Mouse (Mus musculus) stomach, embryonic 15.5 days (tissue): Measurements from ENCODE around the gene Ttll11. TPM values are rescaled to one million over a fixed set of nuclear protein-coding genes. Genes with fewer than 3 reads are reported as not detected.

ENCODE experiments used
- ATAC-seq: fragments of 200-750 bp; cut with Nextera tagmentation; 2 replicates; pipeline ENCODE4 v1.8.0; 2017; ENCODE audit warnings: low read depth, moderate number of reproducible peaks, moderate TSS enrichment; ENCODE audit not compliant: insufficient read depth, low FRiP score
- H3K27ac ChIP-seq: fragments of 300-500 bp; sonication (generic); 2 replicates; pipeline ENCODE4 v1.5.1; 2015; ENCODE audit warnings: mild to moderate bottlenecking, inconsistent platforms
- H3K27me3 ChIP-seq: fragments of 300-500 bp; sonication (generic); replicated peaks from 2 replicates; pipeline ENCODE4 v1.6.1; 2015; ENCODE audit warnings: inconsistent platforms
- H3K36me3 ChIP-seq: fragments of 300-500 bp; sonication (generic); 2 replicates; pipeline ENCODE4 v1.6.1; 2015; ENCODE audit warnings: inconsistent platforms
- H3K4me1 ChIP-seq: fragments of 300-500 bp; sonication (generic); 2 replicates; pipeline ENCODE4 v1.6.1; 2015; ENCODE audit warnings: inconsistent platforms
- H3K4me2 ChIP-seq: fragments of 300-500 bp; sonication (generic); 2 replicates; pipeline ENCODE4 v1.6.1; 2015; ENCODE audit warnings: mild to moderate bottlenecking, inconsistent platforms
- H3K4me3 ChIP-seq: fragments of 300-500 bp; sonication (generic); replicated peaks from 2 replicates; pipeline ENCODE4 v1.5.1; 2015; ENCODE audit warnings: inconsistent platforms
- H3K9ac ChIP-seq: fragments of 300-500 bp; sonication (generic); 2 replicates; pipeline ENCODE4 v1.6.1; 2015; ENCODE audit warnings: inconsistent platforms
- H3K9me3 ChIP-seq: fragments of 300-500 bp; sonication (generic); 2 replicates; pipeline ENCODE4 v1.6.1; 2016; ENCODE audit warnings: inconsistent platforms
- WGBS: fragments of 180-500 bp; shearing (Covaris S2); methylation state at CpG from one replicate; pipeline ENCODE4 v1.1.7; 2015; 5-methylcytosine and 5-hydroxymethylcytosine counted together
- polyA plus RNA-seq: library from polyadenylated mRNA; unstranded; fragments of >200 nt; fragmentation: Nextera tagmentation; extraction: Ambion mirVana; gene quantifications from 2 replicates; pipeline ENCODE4 v1.2.1, GENCODE M21; 2015

Ttll11 gene
- polyA plus RNA-seq, 1 experiment from 2014 or later = 0.65 TPM

GRCm38 (mm10) chr2:35963280-35963679 lies 16.4 kb downstream of the Ttll11 start:
- H3K4me2 ChIP-seq = no peak overlapping the region
- no peak overlapping the region for H3K9ac ChIP-seq
- ATAC-seq = no peak
- 76% methylated on average over 2 of the region's 2 CpGs for WGBS
- H3K27me3 ChIP-seq = 0 out of 2 replicates have a peak, but pooled peaks cover 3% of the 10 kb centered on the region
- no peaks in the 10 kb centered on the region for H3K4me1 ChIP-seq
- no peaks in the 10 kb centered on the region for H3K9me3 ChIP-seq
- no peak overlapping the region for H3K27ac ChIP-seq
- H3K36me3 ChIP-seq = no peaks in the 10 kb centered on the region
- H3K4me3 ChIP-seq = no peak overlapping the region

GRCm38 (mm10) chr2:35961593-35962127 lies 18.1 kb downstream of the Ttll11 start:
- Histone ChIP-seq H3K4me2 (no peak overlapping the region), H3K4me3 (no peak overlapping the region), H3K27ac (no peak overlapping the region), H3K4me1 (no peaks in the 10 kb centered on the region), H3K9me3 (no peaks in the 10 kb centered on the region), H3K36me3 (no peaks in the 10 kb centered on the region), H3K27me3 (0 out of 2 replicates have a peak, but pooled peaks cover 2% of the 10 kb centered on the region), H3K9ac (no peak overlapping the region)
- no peak for ATAC-seq
- 79% methylated on average over 3 of the region's 3 CpGs for WGBS

GRCm38 (mm10) chr2:35957471-35958140 lies 22.1 kb downstream of the Ttll11 start:
- 0 out of 2 replicates have a peak, but pooled peaks cover 3% of the 10 kb centered on the region for H3K4me1 ChIP-seq
- H3K4me2 ChIP-seq = no peak overlapping the region
- no peak overlapping the region for H3K9ac ChIP-seq
- H3K4me3 ChIP-seq = no peak overlapping the region
- H3K36me3 ChIP-seq = no peaks in the 10 kb centered on the region
- no peak for ATAC-seq
- H3K27me3 ChIP-seq = no peaks in the 10 kb centered on the region
- H3K9me3 ChIP-seq = no peaks in the 10 kb centered on the region
- H3K27ac ChIP-seq = no peak overlapping the region
- WGBS = 64% methylated on average over 7 of the region's 7 CpGs

GRCm38 (mm10) chr2:35955211-35955610 lies 24.5 kb downstream of the Ttll11 start:
- Histone ChIP-seq H3K9me3 (no peaks in the 10 kb centered on the region), H3K4me3 (no peak overlapping the region), H3K9ac (no peak overlapping the region), H3K27ac (no peak overlapping the region), H3K4me1 (0 out of 2 replicates have a peak, but pooled peaks cover 3% of the 10 kb centered on the region), H3K27me3 (no peaks in the 10 kb centered on the region), H3K4me2 (no peak overlapping the region), H3K36me3 (no peaks in the 10 kb centered on the region)
- ATAC-seq = no peak
- 36% methylated on average over 5 of the region's 5 CpGs for WGBS

GRCm38 (mm10) chr2:35952187-35952958 lies 27.3 kb downstream of the Ttll11 start:
- Histone ChIP-seq H3K27ac (no peak overlapping the region), H3K4me2 (no peak overlapping the region), H3K9ac (no peak overlapping the region), H3K36me3 (no peaks in the 10 kb centered on the region), H3K27me3 (no peaks in the 10 kb centered on the region), H3K9me3 (no peaks in the 10 kb centered on the region), H3K4me3 (no peak overlapping the region), H3K4me1 (0 out of 2 replicates have a peak, but pooled peaks cover 3% of the 10 kb centered on the region)
- WGBS = 55% methylated on average over 16 of the region's 16 CpGs
- no peak for ATAC-seq

- H3K4me2 ChIP-seq = no peak overlapping the region
- H3K4me3 ChIP-seq = no peak overlapping the region
- H3K36me3 ChIP-seq = no peaks in the 10 kb centered on the region
- no peak for ATAC-seq
- H3K27me3 ChIP-seq = no peaks in the 10 kb centered on the region
- H3K27ac ChIP-seq = no peak overlapping the region
- H3K4me1 ChIP-seq = no peaks in the 10 kb centered on the region
- H3K9me3 ChIP-seq = no peaks in the 10 kb centered on the region
- H3K9ac ChIP-seq = no peak overlapping the region
- WGBS = 70% methylated on average over 4 of the region's 4 CpGs
These were observed 34.8 kb downstream of the Ttll11 start for GRCm38 (mm10) chr2:35944896-35945295.

- no peaks in the 10 kb centered on the region for H3K36me3 ChIP-seq
- no peak overlapping the region for H3K4me2 ChIP-seq
- no peak overlapping the region for H3K4me3 ChIP-seq
- H3K4me1 ChIP-seq = no peaks in the 10 kb centered on the region
- WGBS = 69% methylated on average over 9 of the region's 9 CpGs
- no peaks in the 10 kb centered on the region for H3K27me3 ChIP-seq
- ATAC-seq = no peak
- H3K9me3 ChIP-seq = no peaks in the 10 kb centered on the region
- no peak overlapping the region for H3K27ac ChIP-seq
- H3K9ac ChIP-seq = no peak overlapping the region
These were observed 36.8 kb downstream of the Ttll11 start for GRCm38 (mm10) chr2:35942960-35943359.

- Histone ChIP-seq H3K4me3 (no peak overlapping the region), H3K36me3 (no peaks in the 10 kb centered on the region), H3K4me1 (no peaks in the 10 kb centered on the region), H3K9me3 (no peaks in the 10 kb centered on the region), H3K27ac (no peak overlapping the region), H3K9ac (no peak overlapping the region), H3K27me3 (no peaks in the 10 kb centered on the region), H3K4me2 (no peak overlapping the region)
- ATAC-seq = no peak
- 61% methylated on average over 5 of the region's 5 CpGs for WGBS
These were observed 44.7 kb downstream of the Ttll11 start for GRCm38 (mm10) chr2:35935045-35935444.

- no peaks in the 10 kb centered on the region for H3K36me3 ChIP-seq
- no peak overlapping the region for H3K9ac ChIP-seq
- 89% methylated on average over 13 of the region's 13 CpGs for WGBS
- H3K4me3 ChIP-seq = no peak overlapping the region
- H3K4me2 ChIP-seq = no peak overlapping the region
- no peaks in the 10 kb centered on the region for H3K27me3 ChIP-seq
- H3K9me3 ChIP-seq = no peaks in the 10 kb centered on the region
- no peak for ATAC-seq
- no peaks in the 10 kb centered on the region for H3K4me1 ChIP-seq
- H3K27ac ChIP-seq = no peak overlapping the region
These were observed 46.6 kb downstream of the Ttll11 start for GRCm38 (mm10) chr2:35933116-35933515.

- no peaks in the 10 kb centered on the region for H3K9me3 ChIP-seq
- no peak overlapping the region for H3K4me3 ChIP-seq
- no peaks in the 10 kb centered on the region for H3K4me1 ChIP-seq
- H3K27ac ChIP-seq = no peak overlapping the region
- H3K27me3 ChIP-seq = no peaks in the 10 kb centered on the region
- no peak for ATAC-seq
- H3K4me2 ChIP-seq = no peak overlapping the region
- no peaks in the 10 kb centered on the region for H3K36me3 ChIP-seq
- WGBS = 70% methylated on average over 3 of the region's 3 CpGs
- H3K9ac ChIP-seq = no peak overlapping the region
These were observed 48.1 kb downstream of the Ttll11 start for GRCm38 (mm10) chr2:35931619-35932018.

GRCm38 (mm10) chr2:35930498-35931149 lies 49.1 kb downstream of the Ttll11 start:
- Histone ChIP-seq H3K27me3 (no peaks in the 10 kb centered on the region), H3K9me3 (no peaks in the 10 kb centered on the region), H3K9ac (no peak overlapping the region), H3K4me2 (no peak overlapping the region), H3K36me3 (no peaks in the 10 kb centered on the region), H3K4me1 (no peaks in the 10 kb centered on the region), H3K27ac (no peak overlapping the region), H3K4me3 (no peak overlapping the region)
- ATAC-seq = no peak
- WGBS = 34% methylated on average over 11 of the region's 11 CpGs

- H3K4me2 ChIP-seq = no peak overlapping the region
- 50% methylated on average over 6 of the region's 6 CpGs for WGBS
- H3K27ac ChIP-seq = no peak overlapping the region
- H3K27me3 ChIP-seq = no peaks in the 10 kb centered on the region
- no peak overlapping the region for H3K4me3 ChIP-seq
- no peaks in the 10 kb centered on the region for H3K4me1 ChIP-seq
- H3K9ac ChIP-seq = no peak overlapping the region
- H3K36me3 ChIP-seq = no peaks in the 10 kb centered on the region
- ATAC-seq = 0 out of 2 replicates have a peak, but pooled peaks have one; percentile 27
- no peaks in the 10 kb centered on the region for H3K9me3 ChIP-seq
These were observed 51.6 kb downstream of the Ttll11 start for GRCm38 (mm10) chr2:35928133-35928532.
